Mouse (Mus musculus) kidney, adult 2 months (tissue): ENCODE results near the gene Slc4a11.

ENCODE experiments used
- CTCF ChIP-seq: fragments of 200-500 bp; conservative IDR thresholded peaks from 2 replicates; pipeline ENCODE4 v1.5.1; 2011; ENCODE audit warnings: low read depth, mild to moderate bottlenecking, control low read depth, low read length, moderate library complexity, mixed read lengths; ENCODE audit not compliant: insufficient read depth, insufficient read length
- POLR2A ChIP-seq: fragments of 200-500 bp; IDR thresholded peaks from one replicate; pipeline ENCODE4 v1.6.1; 2011; ENCODE audit warnings: low read depth, low read length, control low read depth

- TF ChIP-seq POLR2A (no peak), CTCF (no peak)
Measured at GRCm38 (mm10) chr2:130740096-130740495, 42.8 kb upstream of the Slc4a11 start.
